Mouse (Mus musculus) midbrain, embryonic 13.5 days (tissue): ENCODE data around the gene Pknox1. TPM values are rescaled to one million over a fixed set of nuclear protein-coding genes. Genes with fewer than 3 reads are reported as not detected.
"Not testable (repeated sequence)": the region's sequence is repeated elsewhere in the genome, so short reads cannot be mapped to it uniquely, and the experiment has no call there.

Experiments used
- ATAC-seq: fragments of 200-750 bp; cut with Nextera tagmentation; 2 replicates; pipeline ENCODE4 v1.8.0; 2017; ENCODE audit warnings: mild to moderate bottlenecking, moderate TSS enrichment, moderate library complexity
- H3K27ac ChIP-seq: fragments of 300-500 bp; sonication (generic); 2 replicates; pipeline ENCODE4 v1.5.1; 2015; ENCODE audit warnings: inconsistent platforms, mild to moderate bottlenecking, moderate library complexity
- H3K27me3 ChIP-seq: fragments of 300-500 bp; sonication (generic); 2 replicates; pipeline ENCODE4 v1.6.1; 2015; ENCODE audit warnings: mild to moderate bottlenecking, inconsistent platforms
- H3K36me3 ChIP-seq: fragments of 300-500 bp; sonication (generic); 2 replicates; pipeline ENCODE4 v1.6.1; 2015; ENCODE audit warnings: mild to moderate bottlenecking, inconsistent platforms
- H3K4me1 ChIP-seq: fragments of 300-500 bp; sonication (generic); replicated peaks from 2 replicates; pipeline ENCODE4 v1.6.1; 2015; ENCODE audit warnings: inconsistent platforms
- H3K4me2 ChIP-seq: fragments of 300-500 bp; sonication (generic); replicated peaks from 2 replicates; pipeline ENCODE4 v1.6.1; 2015; ENCODE audit warnings: moderate library complexity, mild to moderate bottlenecking, inconsistent platforms
- H3K4me3 ChIP-seq: fragments of 300-500 bp; sonication (generic); replicated peaks from 2 replicates; pipeline ENCODE4 v1.5.1; 2015; ENCODE audit warnings: mild to moderate bottlenecking, inconsistent platforms
- H3K9ac ChIP-seq: fragments of 300-500 bp; sonication (generic); replicated peaks from 2 replicates; pipeline ENCODE4 v1.6.1; 2015; ENCODE audit warnings: mild to moderate bottlenecking, inconsistent platforms
- H3K9me3 ChIP-seq: fragments of 300-500 bp; sonication (generic); 2 replicates; pipeline ENCODE4 v1.6.1; 2016; ENCODE audit warnings: mild to moderate bottlenecking, inconsistent platforms
- WGBS: fragments of 180-500 bp; shearing (Covaris S2); methylation state at CpG from one replicate; pipeline ENCODE4 v1.1.7; 2015; 5-methylcytosine and 5-hydroxymethylcytosine counted together
- polyA plus RNA-seq: library from polyadenylated mRNA; unstranded; fragments of >200 nt; fragmentation: Nextera tagmentation; extraction: Ambion mirVana; gene quantifications from 2 replicates; pipeline ENCODE4 v1.2.1, GENCODE M21; 2015

Pknox1 gene
- polyA plus RNA-seq, 1 experiment from 2014 or later = 24.6 TPM

DNA sequence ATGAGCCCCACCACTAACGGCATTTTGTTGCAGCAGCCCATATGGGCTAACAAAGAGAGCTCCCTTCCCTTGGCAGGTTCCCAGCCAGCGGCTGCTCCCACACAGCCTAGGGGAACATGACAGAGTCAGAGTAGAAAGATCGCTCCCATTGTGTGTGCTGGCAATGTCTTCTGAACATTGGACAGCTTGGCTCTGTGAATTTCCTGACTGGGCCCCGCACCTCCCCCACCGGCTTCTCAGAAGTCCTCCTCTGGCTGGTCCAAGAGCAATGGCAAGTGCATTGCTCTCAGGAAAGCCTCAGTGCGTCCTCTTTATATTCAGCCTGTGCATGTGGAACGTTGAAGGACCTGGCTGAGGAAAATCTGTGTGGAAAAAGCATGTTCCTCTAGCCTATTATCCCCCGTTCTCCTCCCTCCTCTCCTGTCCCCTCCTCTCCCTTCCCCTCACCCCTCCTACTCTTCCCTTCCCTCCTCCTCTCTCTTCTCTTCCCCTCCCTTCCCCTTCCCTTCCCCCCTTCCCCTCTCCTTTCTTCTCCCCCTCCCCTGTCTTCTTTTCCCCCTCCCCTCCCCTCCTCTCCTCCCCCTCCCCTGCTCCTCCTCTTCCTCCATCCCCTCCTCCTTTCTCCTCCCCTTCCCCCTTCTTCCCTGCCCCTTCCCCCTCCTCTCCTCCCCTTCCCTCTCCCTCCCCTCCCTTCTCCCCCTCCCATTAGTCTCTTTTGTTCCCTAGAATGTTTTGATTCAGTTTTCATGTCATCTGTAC is 28.5 kb upstream of the Pknox1 start:
- no peak overlapping the region for H3K4me3 ChIP-seq
- H3K9me3 ChIP-seq = no peaks in the 10 kb centered on the region
- H3K27me3 ChIP-seq = no peaks in the 10 kb centered on the region
- peak; percentile 90 for ATAC-seq
- peak overlapping the region; percentile 90 for H3K27ac ChIP-seq
- peaks cover 17% of the 10 kb centered on the region for H3K4me1 ChIP-seq
- 18% methylated on average over 8 of the region's 8 CpGs for WGBS
- H3K36me3 ChIP-seq = peaks cover 9% of the 10 kb centered on the region
- peak overlapping the region; percentile 13; the same call in 1 of the 2 replicates for H3K4me2 ChIP-seq
- H3K9ac ChIP-seq = peak overlapping the region; percentile 41; the same call in 1 of the 2 replicates

GRCm38 (mm10) chr17:31540101-31540500 is 24.4 kb upstream of the Pknox1 start:
- no peak overlapping the region for H3K4me3 ChIP-seq
- ATAC-seq = no peak
- no peaks in the 10 kb centered on the region for H3K9me3 ChIP-seq
- H3K4me2 ChIP-seq = no peak overlapping the region
- H3K36me3 ChIP-seq = no peaks in the 10 kb centered on the region
- peaks cover 20% of the 10 kb centered on the region for H3K4me1 ChIP-seq
- H3K9ac ChIP-seq = no peak overlapping the region
- WGBS = 72% methylated on average over 3 of the region's 3 CpGs
- H3K27ac ChIP-seq = no peak overlapping the region
- H3K27me3 ChIP-seq = no peaks in the 10 kb centered on the region

DNA sequence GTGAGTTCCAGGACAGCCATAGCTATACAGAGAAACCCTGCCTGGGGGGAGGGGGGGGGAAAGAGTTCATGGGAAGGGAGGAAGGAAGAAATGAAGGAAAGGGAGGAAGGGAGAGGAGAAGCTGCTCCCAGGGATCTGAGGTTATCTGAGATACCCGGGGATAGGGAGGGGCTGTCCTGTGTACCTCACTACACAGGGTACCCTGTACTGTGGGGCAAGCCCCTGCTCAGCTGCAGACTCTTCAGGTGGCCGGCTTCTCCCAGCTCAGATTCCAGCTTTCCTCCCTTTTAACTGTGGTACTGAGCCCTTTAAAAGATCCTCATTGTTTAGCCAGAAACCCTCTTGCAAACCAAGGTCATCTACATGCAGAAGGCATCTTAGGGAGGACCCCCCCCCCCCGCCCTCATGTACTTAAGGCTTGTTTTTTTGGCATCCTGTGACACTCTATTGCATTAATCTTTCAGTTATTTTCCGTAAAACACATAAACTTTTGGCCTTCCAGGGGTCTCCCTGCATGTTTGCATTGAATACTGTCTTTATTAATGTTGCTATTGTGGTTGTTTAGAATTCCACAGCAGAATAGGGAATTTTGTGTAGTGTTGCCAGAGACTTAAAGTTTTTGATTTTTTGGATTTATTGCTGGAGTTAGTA is 23.6 kb upstream of the Pknox1 start:
- no peak for ATAC-seq
- Histone ChIP-seq H3K9me3 (no peaks in the 10 kb centered on the region), H3K9ac (no peak overlapping the region), H3K27ac (peak overlapping the region; percentile 37; the same call in 1 of the 2 replicates), H3K4me1 (peaks cover 12% of the 10 kb centered on the region), H3K36me3 (no peaks in the 10 kb centered on the region), H3K4me2 (no peak overlapping the region), H3K27me3 (no peaks in the 10 kb centered on the region), H3K4me3 (no peak overlapping the region)
- 65% methylated on average over 4 of the region's 4 CpGs for WGBS

DNA sequence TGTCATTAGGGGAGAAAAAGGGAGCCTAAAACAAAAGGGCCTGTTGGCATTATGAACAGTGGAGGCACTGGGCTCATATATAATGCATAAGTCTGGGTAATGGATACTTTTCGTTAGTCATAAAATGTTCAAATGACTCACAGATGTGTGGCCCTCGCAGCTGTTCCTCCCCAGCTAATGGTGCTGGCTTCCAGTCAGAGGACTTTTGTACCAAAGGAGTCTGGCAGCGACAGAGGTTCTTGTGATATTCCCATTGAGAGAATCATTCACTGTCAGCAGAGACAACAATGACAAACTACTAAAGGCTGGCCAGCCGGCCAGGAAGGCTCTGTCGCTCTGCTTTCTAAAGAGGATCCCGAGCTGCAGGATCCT is 23.1 kb upstream of the Pknox1 start:
- Histone ChIP-seq H3K4me1 (peaks cover 10% of the 10 kb centered on the region), H3K36me3 (no peaks in the 10 kb centered on the region), H3K9ac (no peak overlapping the region), H3K27me3 (no peaks in the 10 kb centered on the region), H3K4me2 (no peak overlapping the region), H3K4me3 (no peak overlapping the region), H3K27ac (peak overlapping the region; percentile 37; the same call in 1 of the 2 replicates), H3K9me3 (no peaks in the 10 kb centered on the region)
- 44% methylated on average over 6 of the region's 6 CpGs for WGBS
- no peak for ATAC-seq

DNA sequence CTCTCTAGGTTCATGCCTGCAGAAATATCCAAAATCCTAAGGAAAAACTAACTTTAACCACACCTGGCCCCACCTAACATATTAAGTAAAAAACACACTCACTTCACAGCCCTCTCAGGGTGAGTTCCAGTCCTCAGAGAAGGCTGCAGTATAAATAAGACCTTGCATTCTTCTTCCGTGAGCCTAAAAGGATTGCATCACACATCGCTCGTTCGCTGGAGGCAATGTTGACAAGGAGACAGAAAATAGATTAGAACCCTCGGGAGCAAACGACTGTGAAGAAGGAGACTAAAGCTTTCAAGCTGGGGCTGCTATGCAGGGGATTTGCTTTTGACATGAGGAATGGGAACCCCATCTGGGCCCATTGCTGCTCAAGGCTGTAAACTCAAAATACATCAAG is 21.0 kb upstream of the Pknox1 start:
- no peak overlapping the region for H3K9ac ChIP-seq
- ATAC-seq = no peak
- H3K36me3 ChIP-seq = no peaks in the 10 kb centered on the region
- H3K27ac ChIP-seq = 0 out of 2 replicates have a peak overlapping the region, but pooled peaks have one; percentile 9
- H3K4me1 ChIP-seq = peaks cover 21% of the 10 kb centered on the region
- no peaks in the 10 kb centered on the region for H3K9me3 ChIP-seq
- H3K27me3 ChIP-seq = no peaks in the 10 kb centered on the region
- 34% methylated on average over 6 of the region's 6 CpGs for WGBS
- H3K4me3 ChIP-seq = no peak overlapping the region
- no peak overlapping the region for H3K4me2 ChIP-seq

DNA sequence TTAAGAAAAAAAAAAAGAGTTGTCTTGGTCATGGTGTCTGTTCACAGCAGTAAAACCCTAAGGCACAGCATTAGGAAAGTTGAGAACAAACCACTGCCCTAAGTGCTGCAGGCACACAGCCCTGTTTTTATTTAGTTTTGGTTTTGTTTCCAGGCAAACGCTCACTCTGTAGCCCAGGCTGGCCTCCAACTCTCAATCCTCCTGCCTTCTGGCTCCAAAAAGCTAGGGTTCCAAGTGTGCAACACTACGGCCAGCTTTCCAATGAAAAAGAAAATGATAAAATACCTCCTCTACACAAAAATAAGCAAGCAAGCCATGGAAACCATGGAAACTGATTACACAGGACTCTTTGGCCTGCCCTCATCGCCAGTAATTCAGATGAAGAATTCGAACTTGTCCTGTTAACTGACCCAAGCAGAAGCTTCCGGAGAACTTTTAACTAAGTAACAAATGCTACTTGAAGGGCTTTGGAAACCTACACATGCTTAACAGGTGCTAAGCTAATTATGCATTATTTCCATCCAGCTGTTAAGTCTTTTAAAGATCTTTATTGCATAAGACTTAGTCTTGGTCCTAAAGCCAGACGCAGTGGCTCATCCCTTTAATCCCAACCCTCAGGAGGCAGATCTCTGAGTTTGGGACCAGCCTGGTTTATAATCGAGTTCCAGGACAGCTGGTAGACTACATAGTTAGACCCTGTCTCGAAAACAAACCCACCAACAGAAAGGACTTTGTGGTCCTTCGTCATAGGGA is 17.9 kb upstream of the Pknox1 start:
- H3K4me3 ChIP-seq = no peak overlapping the region
- H3K27me3 ChIP-seq = no peaks in the 10 kb centered on the region
- ATAC-seq = no peak
- no peaks in the 10 kb centered on the region for H3K36me3 ChIP-seq
- H3K27ac ChIP-seq = no peak overlapping the region
- H3K9me3 ChIP-seq = no peaks in the 10 kb centered on the region
- H3K9ac ChIP-seq = no peak overlapping the region
- H3K4me2 ChIP-seq = no peak overlapping the region
- 81% methylated on average over 9 of the region's 9 CpGs for WGBS
- H3K4me1 ChIP-seq = peaks cover 18% of the 10 kb centered on the region

- H3K9ac ChIP-seq = no peak overlapping the region
- ATAC-seq = no peak
- 13% methylated on average over 3 of the region's 3 CpGs for WGBS
- peak overlapping the region; percentile 14; the same call in 1 of the 2 replicates for H3K27ac ChIP-seq
- H3K36me3 ChIP-seq = no peaks in the 10 kb centered on the region
- H3K9me3 ChIP-seq = no peaks in the 10 kb centered on the region
- peaks cover 18% of the 10 kb centered on the region for H3K4me1 ChIP-seq
- H3K4me2 ChIP-seq = no peak overlapping the region
- H3K27me3 ChIP-seq = no peaks in the 10 kb centered on the region
- H3K4me3 ChIP-seq = no peak overlapping the region
These were observed 16.6 kb upstream of the Pknox1 start for GRCm38 (mm10) chr17:31547974-31548373.

GRCm38 (mm10) chr17:31549389-31549788 is 15.1 kb upstream of the Pknox1 start:
- no peaks in the 10 kb centered on the region for H3K9me3 ChIP-seq
- H3K4me1 ChIP-seq = peaks cover 10% of the 10 kb centered on the region; the same call in 1 of the 2 replicates
- 77% methylated on average over 8 of the region's 8 CpGs for WGBS
- no peak overlapping the region for H3K4me2 ChIP-seq
- no peak overlapping the region for H3K9ac ChIP-seq
- no peak overlapping the region for H3K4me3 ChIP-seq
- no peak overlapping the region for H3K27ac ChIP-seq
- no peaks in the 10 kb centered on the region for H3K36me3 ChIP-seq
- no peak for ATAC-seq
- H3K27me3 ChIP-seq = no peaks in the 10 kb centered on the region

- not testable (repeated sequence) for H3K4me2 ChIP-seq, H3K4me3 ChIP-seq, H3K9me3 ChIP-seq, H3K36me3 ChIP-seq, H3K27me3 ChIP-seq, H3K9ac ChIP-seq, ATAC-seq, H3K27ac ChIP-seq
- 95% methylated on average over 23 of the region's 23 CpGs for WGBS
- H3K4me1 ChIP-seq = peaks cover 14% of the 10 kb centered on the region
These were observed 11.9 kb upstream of the Pknox1 start for GRCm38 (mm10) chr17:31552601-31553000.

DNA sequence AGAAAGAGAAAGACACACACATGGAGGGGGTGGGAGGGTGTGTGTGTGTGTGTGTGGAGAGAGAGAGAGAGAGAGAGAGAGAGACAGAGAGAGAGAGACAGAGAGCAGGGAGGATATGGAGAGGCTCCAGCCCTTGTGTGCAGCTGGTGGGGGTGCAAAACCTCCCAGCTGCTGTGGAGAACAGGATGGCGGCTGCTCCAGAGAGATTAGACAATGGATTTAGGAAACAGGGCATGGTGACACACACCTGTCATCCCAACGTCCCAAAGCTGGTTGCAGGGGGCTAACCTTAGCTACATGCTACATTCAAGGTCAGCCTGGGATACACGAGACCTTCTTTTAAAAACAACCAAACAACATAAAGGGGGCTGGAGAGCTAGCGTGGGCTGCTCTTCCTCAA is 8.3 kb upstream of the Pknox1 start:
- WGBS = 67% methylated on average over 4 of the region's 4 CpGs
- no peak for ATAC-seq
- H3K27ac ChIP-seq = no peak overlapping the region

DNA sequence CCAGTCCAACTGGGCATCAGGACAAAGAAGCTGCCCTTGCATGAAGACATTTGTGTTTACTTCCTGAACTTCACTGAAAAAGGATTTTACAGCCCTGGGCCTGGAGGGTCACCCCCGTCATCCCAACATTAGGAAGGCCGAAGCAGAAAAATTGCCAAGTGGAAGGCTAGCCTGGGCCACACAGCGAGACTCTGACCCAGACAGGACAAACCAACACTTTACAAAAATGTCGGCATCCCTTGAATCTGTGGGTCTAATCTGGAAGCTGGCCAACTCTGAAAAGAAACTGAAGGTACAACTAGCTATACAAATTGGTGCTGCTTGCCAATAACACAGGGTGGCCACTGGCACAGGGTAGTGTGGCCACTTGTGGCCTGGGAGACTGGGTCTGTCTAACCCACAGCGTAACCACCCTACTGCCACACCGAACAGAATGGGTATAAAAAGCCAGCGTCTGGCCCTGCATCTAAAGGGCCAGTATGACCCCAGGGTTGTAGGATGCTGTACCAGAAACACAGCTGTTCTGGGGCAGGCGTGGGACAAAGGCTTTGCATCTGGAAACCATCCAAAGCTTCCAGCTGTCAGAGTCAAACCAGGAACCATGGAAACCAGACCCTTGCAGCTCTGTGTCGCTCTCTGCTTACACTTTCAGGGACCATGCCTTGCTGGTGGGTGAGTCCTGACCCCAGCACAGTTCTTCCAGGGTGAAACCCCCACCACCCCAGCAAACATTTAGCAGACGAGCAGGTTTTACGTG is 7.2 kb upstream of the Pknox1 start:
- H3K36me3 ChIP-seq = no peaks in the 10 kb centered on the region
- no peak overlapping the region for H3K9ac ChIP-seq
- H3K4me3 ChIP-seq = no peak overlapping the region
- no peaks in the 10 kb centered on the region for H3K27me3 ChIP-seq
- H3K27ac ChIP-seq = peak overlapping the region; percentile 56; the same call in 1 of the 2 replicates
- H3K9me3 ChIP-seq = no peaks in the 10 kb centered on the region
- WGBS = 64% methylated on average over 11 of the region's 11 CpGs
- H3K4me1 ChIP-seq = peaks cover 16% of the 10 kb centered on the region
- H3K4me2 ChIP-seq = no peak overlapping the region; the same call in 1 of the 2 replicates
- ATAC-seq = peak; percentile 69

More for the DNA sequence above, 8.3 kb upstream of the Pknox1 start:
- H3K4me1 ChIP-seq = peaks cover 16% of the 10 kb centered on the region
- no peak overlapping the region for H3K9ac ChIP-seq
- no peaks in the 10 kb centered on the region for H3K36me3 ChIP-seq
- H3K27me3 ChIP-seq = no peaks in the 10 kb centered on the region
- no peak overlapping the region for H3K4me2 ChIP-seq
- H3K9me3 ChIP-seq = no peaks in the 10 kb centered on the region
- no peak overlapping the region for H3K4me3 ChIP-seq
